Mouse (Mus musculus): Measurements from ENCODE around the gene Cobl. TPM values are rescaled to one million over a fixed set of nuclear protein-coding genes. Genes with fewer than 3 reads are reported as not detected.

Gene Cobl
- polyA plus RNA-seq, 1 experiment, result 0.01 TPM

- H3K36me3 ChIP-seq (ENCODE audit: control insufficient read depth), result no peaks in the 10 kb centered on the region
- H3K27me3 ChIP-seq (ENCODE audit: control insufficient read depth), result no peaks in the 10 kb centered on the region
- no peaks in the 10 kb centered on the region for H3K4me1 ChIP-seq (ENCODE audit: control insufficient read depth)
- peaks cover 3% of the 10 kb centered on the region; the same call in 1 of the 2 replicates for H3K9me3 ChIP-seq (ENCODE audit: control insufficient read depth, low read length)
- no peak overlapping the region for H3K4me3 ChIP-seq (replicated peaks)
- TF ChIP-seq GATA1 (IDR thresholded peaks at IDR 0.05; ENCODE audit: low read length), result no peak
- TF ChIP-seq TAL1 (IDR thresholded peaks at IDR 0.05; ENCODE audit: low read length), result no peak
These were observed 232.0 kb downstream of the Cobl start for GRCm38 (mm10) chr11:12232743-12233125.

GRCm38 (mm10) chr11:12232041-12232742, 232.6 kb downstream of the Cobl start:
- Histone ChIP-seq H3K27me3 (ENCODE audit: control insufficient read depth) (no peaks in the 10 kb centered on the region), H3K4me1 (ENCODE audit: control insufficient read depth) (no peaks in the 10 kb centered on the region), H3K36me3 (ENCODE audit: control insufficient read depth) (no peaks in the 10 kb centered on the region), H3K9me3 (ENCODE audit: control insufficient read depth, low read length) (peaks cover 3% of the 10 kb centered on the region; the same call in 1 of the 2 replicates), H3K4me3 (replicated peaks) (no peak overlapping the region)
- TF ChIP-seq GATA1 (IDR thresholded peaks at IDR 0.05; ENCODE audit: low read length) (no peak), TAL1 (IDR thresholded peaks at IDR 0.05; ENCODE audit: low read length) (no peak)

GRCm38 (mm10) chr11:12231481-12232035, 233.2 kb downstream of the Cobl start:
- TF ChIP-seq TAL1 (IDR thresholded peaks at IDR 0.05; ENCODE audit: low read length) (no peak), GATA1 (IDR thresholded peaks at IDR 0.05; ENCODE audit: low read length) (no peak)
- Histone ChIP-seq H3K4me3 (replicated peaks) (no peak overlapping the region), H3K4me1 (ENCODE audit: control insufficient read depth) (no peaks in the 10 kb centered on the region), H3K9me3 (ENCODE audit: control insufficient read depth, low read length) (peaks cover 3% of the 10 kb centered on the region; the same call in 1 of the 2 replicates), H3K27me3 (ENCODE audit: control insufficient read depth) (no peaks in the 10 kb centered on the region), H3K36me3 (ENCODE audit: control insufficient read depth) (no peaks in the 10 kb centered on the region)

- Histone ChIP-seq H3K36me3 (ENCODE audit: control insufficient read depth) (no peaks in the 10 kb centered on the region), H3K27me3 (ENCODE audit: control insufficient read depth) (no peaks in the 10 kb centered on the region), H3K9me3 (ENCODE audit: control insufficient read depth, low read length) (peaks cover 3% of the 10 kb centered on the region; the same call in 1 of the 2 replicates), H3K4me3 (replicated peaks) (no peak overlapping the region), H3K4me1 (ENCODE audit: control insufficient read depth) (no peaks in the 10 kb centered on the region)
- TF ChIP-seq GATA1 (IDR thresholded peaks at IDR 0.05; ENCODE audit: low read length) (no peak), TAL1 (IDR thresholded peaks at IDR 0.05; ENCODE audit: low read length) (no peak)
These were observed 235.3 kb downstream of the Cobl start for GRCm38 (mm10) chr11:12229411-12229810.

GRCm38 (mm10) chr11:12227343-12227742, 237.4 kb downstream of the Cobl start:
- H3K27me3 ChIP-seq (ENCODE audit: control insufficient read depth), result no peaks in the 10 kb centered on the region
- no peaks in the 10 kb centered on the region for H3K4me1 ChIP-seq (ENCODE audit: control insufficient read depth)
- TF ChIP-seq GATA1 (IDR thresholded peaks at IDR 0.05; ENCODE audit: low read length) (no peak), TAL1 (IDR thresholded peaks at IDR 0.05; ENCODE audit: low read length) (no peak)
- H3K9me3 ChIP-seq (ENCODE audit: control insufficient read depth, low read length), result peaks cover 3% of the 10 kb centered on the region; the same call in 1 of the 2 replicates
- H3K36me3 ChIP-seq (ENCODE audit: control insufficient read depth), result no peaks in the 10 kb centered on the region
- H3K4me3 ChIP-seq (replicated peaks), result no peak overlapping the region

- H3K4me3 ChIP-seq (replicated peaks), result no peak overlapping the region
- no peaks in the 10 kb centered on the region for H3K27me3 ChIP-seq (ENCODE audit: control insufficient read depth)
- no peaks in the 10 kb centered on the region for H3K36me3 ChIP-seq (ENCODE audit: control insufficient read depth)
- no peak for TF ChIP-seq TAL1 (IDR thresholded peaks at IDR 0.05; ENCODE audit: low read length)
- no peak for TF ChIP-seq GATA1 (IDR thresholded peaks at IDR 0.05; ENCODE audit: low read length)
- peaks cover 14% of the 10 kb centered on the region for H3K4me1 ChIP-seq (ENCODE audit: control insufficient read depth)
- H3K9me3 ChIP-seq (ENCODE audit: control insufficient read depth, low read length), result no peaks in the 10 kb centered on the region
These were observed 244.9 kb downstream of the Cobl start for GRCm38 (mm10) chr11:12219594-12220530.

DNA sequence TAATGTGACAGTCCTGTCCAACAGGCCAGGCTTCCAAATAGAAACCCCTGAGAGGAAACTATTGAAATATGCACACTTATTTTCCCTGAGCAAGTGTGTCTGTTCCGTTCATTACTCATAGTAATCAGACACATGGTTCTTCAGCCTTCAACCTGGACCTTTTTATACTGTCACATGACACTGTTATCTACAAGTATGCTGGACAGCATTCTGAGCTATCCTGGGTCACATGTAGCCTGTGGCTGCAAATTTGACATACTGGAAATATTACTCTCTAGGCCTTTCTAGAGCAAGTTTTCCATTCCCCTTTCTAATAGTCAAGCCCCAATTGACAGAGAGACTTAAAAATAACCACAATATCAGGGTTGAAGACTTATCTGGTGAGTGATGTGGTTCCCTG, 247.9 kb downstream of the Cobl start:
- no peaks in the 10 kb centered on the region for H3K9me3 ChIP-seq (ENCODE audit: control insufficient read depth, low read length)
- no peaks in the 10 kb centered on the region for H3K27me3 ChIP-seq (ENCODE audit: control insufficient read depth)
- H3K4me1 ChIP-seq (ENCODE audit: control insufficient read depth), result peaks cover 23% of the 10 kb centered on the region
- H3K4me3 ChIP-seq (replicated peaks), result no peak overlapping the region
- TF ChIP-seq TAL1 (IDR thresholded peaks at IDR 0.05; ENCODE audit: low read length), result no peak
- TF ChIP-seq GATA1 (IDR thresholded peaks at IDR 0.05; ENCODE audit: low read length), result no peak
- H3K36me3 ChIP-seq (ENCODE audit: control insufficient read depth), result no peaks in the 10 kb centered on the region

DNA sequence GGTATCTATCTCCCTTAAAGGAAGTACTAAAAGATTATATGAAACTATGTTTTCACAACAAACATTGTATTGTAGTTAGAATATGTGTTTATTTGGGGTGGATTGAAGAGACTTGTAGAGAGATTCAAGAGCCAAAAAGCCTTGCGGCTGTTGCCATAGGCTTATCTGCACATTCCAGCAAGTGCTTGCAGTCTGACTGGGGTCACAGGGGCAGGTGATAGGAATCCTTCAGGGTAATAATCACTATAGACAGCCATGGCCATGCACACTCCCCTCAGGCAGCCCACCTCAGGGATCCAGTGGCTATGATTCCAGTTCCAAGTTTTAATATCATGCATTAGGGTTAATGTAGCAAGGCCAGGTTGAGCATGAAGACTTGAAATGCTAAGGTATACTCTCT, 249.2 kb downstream of the Cobl start:
- Histone ChIP-seq H3K4me1 (ENCODE audit: control insufficient read depth) (peaks cover 23% of the 10 kb centered on the region), H3K9me3 (ENCODE audit: control insufficient read depth, low read length) (no peaks in the 10 kb centered on the region), H3K36me3 (ENCODE audit: control insufficient read depth) (no peaks in the 10 kb centered on the region), H3K4me3 (replicated peaks) (no peak overlapping the region), H3K27me3 (ENCODE audit: control insufficient read depth) (no peaks in the 10 kb centered on the region)
- TF ChIP-seq TAL1 (IDR thresholded peaks at IDR 0.05; ENCODE audit: low read length) (peak; percentile 23; the same call in 1 of the 3 replicates), GATA1 (IDR thresholded peaks at IDR 0.05; ENCODE audit: low read length) (no peak)

DNA sequence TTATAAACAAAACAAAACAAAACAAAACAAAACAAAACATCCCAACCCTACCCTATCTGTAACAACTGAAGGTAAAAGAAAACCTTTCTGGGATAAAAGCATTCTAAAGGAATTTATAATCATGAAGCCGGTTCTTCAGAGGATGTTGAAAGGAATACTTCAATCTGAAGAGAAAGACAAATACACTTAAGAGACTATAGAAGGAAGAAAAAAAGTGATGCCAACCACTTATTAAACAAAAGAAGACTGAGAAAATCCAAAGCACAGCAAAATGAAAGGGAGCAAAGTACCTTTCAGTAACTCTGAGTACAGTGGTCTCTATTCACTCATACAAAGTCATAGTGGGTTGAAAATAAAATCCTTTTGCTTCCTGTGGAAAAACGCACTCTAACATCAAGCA, 256.2 kb downstream of the Cobl start:
- Histone ChIP-seq H3K9me3 (ENCODE audit: control insufficient read depth, low read length) (no peaks in the 10 kb centered on the region), H3K36me3 (ENCODE audit: control insufficient read depth) (no peaks in the 10 kb centered on the region), H3K4me3 (replicated peaks) (no peak overlapping the region), H3K27me3 (ENCODE audit: control insufficient read depth) (0 out of 2 replicates have a peak, but pooled peaks cover 3% of the 10 kb centered on the region), H3K4me1 (ENCODE audit: control insufficient read depth) (peaks cover 25% of the 10 kb centered on the region)
- TF ChIP-seq GATA1 (IDR thresholded peaks at IDR 0.05; ENCODE audit: low read length), result no peak
- no peak for TF ChIP-seq TAL1 (IDR thresholded peaks at IDR 0.05; ENCODE audit: low read length)
